8 mouse cellular contexts compared by ENCODE assay signal in genomic region chr16:37814383-37814971, GRCm38 (mm10). TPM values are rescaled to one million over a fixed set of nuclear protein-coding genes. Genes with fewer than 3 reads are reported as not detected.
DNase-seq lines count a peak whose midpoint lies in the region; ATAC-seq and TF ChIP-seq lines count a peak whose summit lies in the region.

No protein-coding gene starts in this region.

- 36% methylated on average over 7 of the region's 7 CpGs for WGBS in heart, embryonic 13.5 days
- 21% methylated on average over 6 of the region's 7 CpGs for WGBS in kidney, embryonic 16.5 days
- 34% methylated on average over 7 of the region's 7 CpGs for WGBS in liver, embryonic 11.5 days
- 22% methylated on average over 7 of the region's 7 CpGs for WGBS in stomach, embryonic 15.5 days

- H3K4me2 ChIP-seq in heart, embryonic 13.5 days: 0 out of 2 replicates have a peak overlapping the region, but pooled peaks have one; percentile 2
- no peak overlapping the region; the same call in 1 of the 2 replicates for H3K4me2 ChIP-seq in kidney, embryonic 16.5 days (replicated peaks; ENCODE audit: low read depth, low read length)
- H3K4me2 ChIP-seq in liver, embryonic 11.5 days: peak overlapping the region; percentile 49
- H3K4me2 ChIP-seq in stomach, embryonic 15.5 days: no peak overlapping the region

- H3K79me3 ChIP-seq in C2C12 (ENCODE audit: low read depth): peaks cover 4% of the 10 kb centered on the region

- peaks cover 25% of the 10 kb centered on the region for H3K4me1 ChIP-seq in embryonic fibroblast, embryonic 13.5 days (ENCODE audit: control insufficient read depth, insufficient read depth, low read length)
- peaks cover 41% of the 10 kb centered on the region for H3K4me1 ChIP-seq in heart, embryonic 13.5 days
- peaks cover 30% of the 10 kb centered on the region for H3K4me1 ChIP-seq in kidney, embryonic 16.5 days (ENCODE audit: insufficient read depth, low read length)
- H3K4me1 ChIP-seq in liver, embryonic 11.5 days (replicated peaks; ENCODE audit: control insufficient read depth, insufficient read depth, low read length): peaks cover 9% of the 10 kb centered on the region
- peaks cover 22% of the 10 kb centered on the region for H3K4me1 ChIP-seq in stomach, embryonic 15.5 days

- no peaks in the 10 kb centered on the region for H3K27me3 ChIP-seq in C2C12 (ENCODE audit: control insufficient read depth, insufficient read depth, insufficient read length)
- H3K27me3 ChIP-seq in heart, embryonic 13.5 days (replicated peaks): no peaks in the 10 kb centered on the region
- H3K27me3 ChIP-seq in kidney, embryonic 16.5 days (ENCODE audit: insufficient read depth, low read length): no peaks in the 10 kb centered on the region
- no peaks in the 10 kb centered on the region for H3K27me3 ChIP-seq in liver, embryonic 11.5 days (replicated peaks; ENCODE audit: control insufficient read depth, insufficient read depth, low read length)
- H3K27me3 ChIP-seq in stomach, embryonic 15.5 days (replicated peaks): no peaks in the 10 kb centered on the region

- H3K27ac ChIP-seq in embryonic fibroblast, embryonic 13.5 days (ENCODE audit: insufficient read depth, low read length): peak overlapping the region; percentile 91
- H3K27ac ChIP-seq in heart, embryonic 13.5 days (replicated peaks): peak overlapping the region; percentile 87
- peak overlapping the region; percentile 92 for H3K27ac ChIP-seq in kidney, embryonic 16.5 days (ENCODE audit: low read length)
- no peak overlapping the region for H3K27ac ChIP-seq in liver, embryonic 11.5 days (ENCODE audit: low read depth, low read length)
- peak overlapping the region; percentile 77 for H3K27ac ChIP-seq in stomach, embryonic 15.5 days

- peak; percentile 80 for ATAC-seq in heart, embryonic 13.5 days (ENCODE audit: extremely low read depth, insufficient number of reproducible peaks, low FRiP score, low TSS enrichment)
- peak; percentile 95 for ATAC-seq in kidney, embryonic 16.5 days (ENCODE audit: low FRiP score, low TSS enrichment)
- peak; percentile 90 for ATAC-seq in liver, embryonic 11.5 days (replicated peaks; ENCODE audit: low FRiP score)
- ATAC-seq in stomach, embryonic 15.5 days (ENCODE audit: insufficient read depth, low FRiP score, low read depth): peak; percentile 89

- peaks cover 54% of the 10 kb centered on the region for H3K36me3 ChIP-seq in C2C12 (ENCODE audit: control insufficient read depth, insufficient read depth)
- peaks cover 71% of the 10 kb centered on the region for H3K36me3 ChIP-seq in heart, embryonic 13.5 days
- peaks cover 31% of the 10 kb centered on the region for H3K36me3 ChIP-seq in kidney, embryonic 16.5 days (ENCODE audit: insufficient read depth, low read length)
- H3K36me3 ChIP-seq in liver, embryonic 11.5 days (ENCODE audit: control insufficient read depth, insufficient read depth, low read length): peaks cover 3% of the 10 kb centered on the region; the same call in 1 of the 2 replicates
- H3K36me3 ChIP-seq in stomach, embryonic 15.5 days: peaks cover 8% of the 10 kb centered on the region

- H3K9ac ChIP-seq in heart, embryonic 13.5 days: peak overlapping the region; percentile 48
- 0 out of 2 replicates have a peak overlapping the region, but pooled peaks have one; percentile 45 for H3K9ac ChIP-seq in kidney, embryonic 16.5 days (replicated peaks; ENCODE audit: low read length)
- H3K9ac ChIP-seq in liver, embryonic 11.5 days (ENCODE audit: low read depth, low read length): 0 out of 2 replicates have a peak overlapping the region, but pooled peaks have one; percentile 26
- no peak overlapping the region for H3K9ac ChIP-seq in stomach, embryonic 15.5 days

- peaks cover 30% of the 10 kb centered on the region for H3K79me2 ChIP-seq in C2C12 (ENCODE audit: control insufficient read depth, insufficient read depth)

- no peak for TF ChIP-seq POLR2A in embryonic fibroblast, embryonic 13.5 days (IDR thresholded peaks at IDR 0.05; ENCODE audit: low read depth, low read length)

- no peaks in the 10 kb centered on the region for H3K9me3 ChIP-seq in heart, embryonic 13.5 days
- no peaks in the 10 kb centered on the region for H3K9me3 ChIP-seq in kidney, embryonic 16.5 days (ENCODE audit: low read length)
- H3K9me3 ChIP-seq in liver, embryonic 11.5 days (ENCODE audit: control insufficient read depth, low read length): no peaks in the 10 kb centered on the region
- H3K9me3 ChIP-seq in stomach, embryonic 15.5 days: no peaks in the 10 kb centered on the region

- DNase-seq in adrenal gland, postnatal 14 days: peak; percentile 88
- no peak for DNase-seq in liver, embryonic 11.5 days (ENCODE audit: low spot score)
- peak; percentile 5 to 60 for DNase-seq in natural killer cell, adult 2 months (ENCODE audit: low spot score in 2 of 2)

- no peak overlapping the region for H3K4me3 ChIP-seq in C2C12 (ENCODE audit: insufficient read depth, poor library complexity, severe bottlenecking)
- no peak overlapping the region for H3K4me3 ChIP-seq in embryonic fibroblast, embryonic 13.5 days (ENCODE audit: insufficient read depth, low read length)
- H3K4me3 ChIP-seq in heart, embryonic 13.5 days: no peak overlapping the region
- no peak overlapping the region for H3K4me3 ChIP-seq in kidney, embryonic 16.5 days (ENCODE audit: low read length)
- no peak overlapping the region for H3K4me3 ChIP-seq in liver, embryonic 11.5 days (ENCODE audit: low read depth, low read length)
- H3K4me3 ChIP-seq in stomach, embryonic 15.5 days (replicated peaks): no peak overlapping the region

- TF ChIP-seq CTCF in C2C12 (IDR thresholded peaks at IDR 0.05; ENCODE audit: control insufficient read depth, insufficient read depth, insufficient read length): peak; percentile 16
- TF ChIP-seq CTCF in embryonic fibroblast, embryonic 13.5 days (IDR thresholded peaks at IDR 0.05; ENCODE audit: borderline replicate concordance, insufficient read depth, low read length): no peak

- peak overlapping the region; percentile 8 for H3ac ChIP-seq in C2C12 (ENCODE audit: control insufficient read depth, insufficient read length, low read depth)

TF ChIP-seq in C2C12, 6 proteins besides CTCF, POLR2A, EP300 and RAD21:
- TF ChIP-seq FOSL1 (IDR thresholded peaks at IDR 0.05; ENCODE audit: insufficient read depth, low read length, poor library complexity, severe bottlenecking) (no peak), MYOD1 (IDR thresholded peaks at IDR 0.05; ENCODE audit: control insufficient read depth, insufficient read length, low read depth) (peak; percentile 13)

RNA-seq across cellular contexts. Expression of gene Fstl1, which starts 37.8 kb away (rescaled TPM):
- polyA plus RNA-seq in C2C12 (2012; fragmentation: generic; extraction: Trizol): 153 TPM
- 120 and 144 TPM in 2 replicates for total RNA-seq in adrenal gland, postnatal 14 days (2021)
- 1,166 and 1,394 TPM in 2 replicates for polyA plus RNA-seq in embryonic fibroblast, embryonic 13.5 days (2011; ENCODE audit: insufficient read length, low read depth, missing spikeins)
- 429 and 466 TPM in 2 replicates for polyA plus RNA-seq in heart, embryonic 13.5 days (2015; fragmentation: Nextera tagmentation; extraction: Ambion mirVana)
- polyA plus RNA-seq in kidney, embryonic 16.5 days (2015; fragmentation: Nextera tagmentation; extraction: Ambion mirVana): 657 and 680 TPM in 2 replicates
- 107 and 118 TPM in 2 replicates for polyA plus RNA-seq in liver, embryonic 11.5 days (2014; fragmentation: Nextera tagmentation; extraction: Ambion mirVana)
- polyA plus RNA-seq in stomach, embryonic 15.5 days (2015; fragmentation: Nextera tagmentation; extraction: Ambion mirVana): 327 and 347 TPM in 2 replicates

RNA-seq across cellular contexts. Expression of gene Gm36028, which starts 46.5 kb away (rescaled TPM):
- polyA plus RNA-seq in C2C12 (2012; fragmentation: generic; extraction: Trizol): 0.04 TPM
- total RNA-seq in adrenal gland, postnatal 14 days (2021): 0.34 and 0.41 TPM in 2 replicates
- polyA plus RNA-seq in embryonic fibroblast, embryonic 13.5 days (2011; ENCODE audit: insufficient read length, low read depth, missing spikeins): not detected in 2 replicates
- 0.31 and 0.57 TPM in 2 replicates for polyA plus RNA-seq in heart, embryonic 13.5 days (2015; fragmentation: Nextera tagmentation; extraction: Ambion mirVana)
- 0.67 and 0.71 TPM in 2 replicates for polyA plus RNA-seq in kidney, embryonic 16.5 days (2015; fragmentation: Nextera tagmentation; extraction: Ambion mirVana)
- 0.36 TPM in 1 of 2 replicates, not detected in the other for polyA plus RNA-seq in liver, embryonic 11.5 days (2014; fragmentation: Nextera tagmentation; extraction: Ambion mirVana)
- polyA plus RNA-seq in stomach, embryonic 15.5 days (2015; fragmentation: Nextera tagmentation; extraction: Ambion mirVana): 0.93 and 1.1 TPM in 2 replicates

RNA-seq across cellular contexts. Expression of gene Lrrc58, which starts 53.7 kb away (rescaled TPM):
- 10.3 TPM for polyA plus RNA-seq in C2C12 (2012; fragmentation: generic; extraction: Trizol)
- total RNA-seq in adrenal gland, postnatal 14 days (2021): 253 and 277 TPM in 2 replicates
- polyA plus RNA-seq in embryonic fibroblast, embryonic 13.5 days (2011; ENCODE audit: insufficient read length, low read depth, missing spikeins): 103 and 112 TPM in 2 replicates
- polyA plus RNA-seq in heart, embryonic 13.5 days (2015; fragmentation: Nextera tagmentation; extraction: Ambion mirVana): 35.0 and 37.1 TPM in 2 replicates
- polyA plus RNA-seq in kidney, embryonic 16.5 days (2015; fragmentation: Nextera tagmentation; extraction: Ambion mirVana): 54.3 and 60.6 TPM in 2 replicates
- 35.9 and 36.2 TPM in 2 replicates for polyA plus RNA-seq in liver, embryonic 11.5 days (2014; fragmentation: Nextera tagmentation; extraction: Ambion mirVana)
- polyA plus RNA-seq in stomach, embryonic 15.5 days (2015; fragmentation: Nextera tagmentation; extraction: Ambion mirVana): 50.1 and 54.3 TPM in 2 replicates

Comparison
In these comparisons a context has a peak if more than half of its experiments do, and no peak if none do; other contexts are left out.
1. H3K4me2 ChIP-seq: peak in heart, embryonic 13.5 days (single experiment) and liver, embryonic 11.5 days (single experiment); none in kidney, embryonic 16.5 days (single experiment) and stomach, embryonic 15.5 days (single experiment).
2. Peak in every context shown above with its lines, with median percentiles within 50 percentile points of each other: ATAC-seq.